Mouse (Mus musculus): ENCODE measurements at regions not wholly inside any gene's neighbourhood (a gene's known extent, or its start where the extent isn't known, plus 50 kb on each side); places are given as distances from the start of the nearest gene placed in this dataset.

- TF ChIP-seq CTCF (IDR thresholded peaks at IDR 0.05; ENCODE audit: low read depth, low read length) (no peak), POLR2A (IDR thresholded peaks at IDR 0.05; ENCODE audit: extremely low read depth, insufficient read depth, low read length) (no peak)
Observed at GRCm38 (mm10) chr16:70881098-70881850, 567.5 kb downstream of the Gbe1 start.

Measured in liver, adult 2 months (tissue).